18 mouse cellular contexts compared by ENCODE assay signal in the genomic region with DNA sequence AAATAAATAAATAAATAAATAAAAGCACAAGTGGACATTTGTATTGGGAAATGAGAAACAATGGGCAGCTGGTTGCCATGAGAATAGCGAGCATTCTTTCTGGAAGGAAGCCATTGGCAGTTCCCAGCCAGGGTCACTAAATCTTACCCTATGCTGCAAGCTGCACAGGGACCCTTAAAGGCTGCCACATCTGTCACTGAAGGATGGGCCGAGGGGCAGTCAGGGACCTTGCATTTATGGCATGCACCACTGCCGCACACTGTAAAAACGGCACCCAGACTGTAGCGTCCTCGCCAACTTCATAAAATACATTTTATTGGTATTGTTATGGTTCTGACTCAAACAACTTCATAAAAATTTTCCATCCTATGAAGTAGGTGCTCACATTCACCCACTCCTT. TPM values are rescaled to one million over a fixed set of nuclear protein-coding genes. Genes with fewer than 3 reads are reported as not detected.
DNase-seq lines count a peak whose midpoint lies in the region; ATAC-seq lines count a peak whose summit lies in the region.
"Had no signal": no experiment of that assay in that cellular context is flagged by ENCODE, and none has a peak within 500 bp of the region (broad histone marks: within the 10 kb centered on the region; RNA-seq: fewer than 3 reads in every experiment).

No protein-coding gene starts in this region.

- DNase-seq in neural tube, embryonic 10.5 days (ENCODE audit: extremely low spot score, low spot score), result no peak
- DNase-seq: adrenal gland, adult 2 months; adrenal gland, adult 8-10 months; adrenal gland, postnatal 10 days; adrenal gland, postnatal 14 days; adrenal gland, postnatal 25 days; adrenal gland, postnatal 36 days; B cell, adult 2 months; cerebellum, adult 11 months; cerebellum, adult 11-12 months had no signal

- ATAC-seq in neural tube, embryonic 13.5 days (ENCODE audit: low read depth), result peak; percentile 61; the same call in 1 of the 2 replicates
- ATAC-seq in neural tube, embryonic 14.5 days (ENCODE audit: low read depth), result peak; percentile 68; the same call in 1 of the 2 replicates
- ATAC-seq in neural tube, embryonic 15.5 days (ENCODE audit: low FRiP score), result no peak
- ATAC-seq: activated CD4-positive, CD25-positive, alpha-beta regulatory T cell, adult 4 months; CD4-positive, CD25-positive, alpha-beta regulatory T cell, adult 4 months; Patski had no signal

- H3K4me2 ChIP-seq in neural tube, embryonic 13.5 days, result no peak overlapping the region
- no peak overlapping the region for H3K4me2 ChIP-seq in neural tube, embryonic 14.5 days (ENCODE audit: low read depth, low read length)
- no peak overlapping the region for H3K4me2 ChIP-seq in neural tube, embryonic 15.5 days

- no peaks in the 10 kb centered on the region; the same call in 1 of the 2 replicates for H3K9me3 ChIP-seq in neural tube, embryonic 13.5 days
- H3K9me3 ChIP-seq in neural tube, embryonic 14.5 days (ENCODE audit: control insufficient read depth, low read length), result no peaks in the 10 kb centered on the region; the same call in 1 of the 2 replicates
- H3K9me3 ChIP-seq in neural tube, embryonic 15.5 days (replicated peaks), result no peaks in the 10 kb centered on the region

- H3K36me3 ChIP-seq in neural tube, embryonic 13.5 days, result no peaks in the 10 kb centered on the region
- H3K36me3 ChIP-seq in neural tube, embryonic 14.5 days (ENCODE audit: control insufficient read depth, insufficient read depth, low read length), result no peaks in the 10 kb centered on the region
- no peaks in the 10 kb centered on the region for H3K36me3 ChIP-seq in neural tube, embryonic 15.5 days
- H3K36me3 ChIP-seq: G1E had no signal

- WGBS in neural tube, embryonic 13.5 days, result 59% methylated on average over 6 of the region's 6 CpGs
- 51% methylated on average over 6 of the region's 6 CpGs for WGBS in neural tube, embryonic 14.5 days
- 40% methylated on average over 6 of the region's 6 CpGs for WGBS in neural tube, embryonic 15.5 days

- no peaks in the 10 kb centered on the region for H3K27me3 ChIP-seq in neural tube, embryonic 13.5 days
- no peaks in the 10 kb centered on the region for H3K27me3 ChIP-seq in neural tube, embryonic 14.5 days (ENCODE audit: control insufficient read depth, insufficient read depth, low read length)
- no peaks in the 10 kb centered on the region for H3K27me3 ChIP-seq in neural tube, embryonic 15.5 days (replicated peaks)
- H3K27me3 ChIP-seq: CH12.LX, Patski had no signal

- no peak overlapping the region for H3K4me3 ChIP-seq in neural tube, embryonic 13.5 days
- H3K4me3 ChIP-seq in neural tube, embryonic 14.5 days (ENCODE audit: low read depth, low read length), result no peak overlapping the region
- H3K4me3 ChIP-seq in neural tube, embryonic 15.5 days (replicated peaks), result no peak overlapping the region

- H3K4me1 ChIP-seq in neural tube, embryonic 13.5 days (replicated peaks), result peaks cover 22% of the 10 kb centered on the region
- peaks cover 4% of the 10 kb centered on the region for H3K4me1 ChIP-seq in neural tube, embryonic 14.5 days (ENCODE audit: control insufficient read depth, insufficient read depth, low read length)
- H3K4me1 ChIP-seq in neural tube, embryonic 15.5 days, result peaks cover 17% of the 10 kb centered on the region

- H3K27ac ChIP-seq in neural tube, embryonic 13.5 days (replicated peaks), result no peak overlapping the region
- no peak overlapping the region for H3K27ac ChIP-seq in neural tube, embryonic 14.5 days (ENCODE audit: low read depth, low read length)
- no peak overlapping the region for H3K27ac ChIP-seq in neural tube, embryonic 15.5 days (replicated peaks)

- no peak overlapping the region for H3K9ac ChIP-seq in neural tube, embryonic 13.5 days
- no peak overlapping the region for H3K9ac ChIP-seq in neural tube, embryonic 14.5 days (replicated peaks; ENCODE audit: low read depth, low read length)
- H3K9ac ChIP-seq in neural tube, embryonic 15.5 days (replicated peaks), result no peak overlapping the region

RNA-seq across cellular contexts. Expression of a gene that starts 39.1 kb away (rescaled TPM):
- 30.4 and 33.6 TPM in 2 replicates for polyA plus RNA-seq in neural tube, embryonic 13.5 days (2015; fragmentation: Nextera tagmentation; extraction: Ambion mirVana)
- polyA plus RNA-seq in neural tube, embryonic 14.5 days (2014; fragmentation: Nextera tagmentation; extraction: Ambion mirVana), result 42.0 and 48.7 TPM in 2 replicates
- polyA plus RNA-seq in neural tube, embryonic 15.5 days (2015; fragmentation: Nextera tagmentation; extraction: Ambion mirVana), result 33.0 and 38.8 TPM in 2 replicates
- polyA plus RNA-seq: activated CD4-positive, CD25-positive, alpha-beta regulatory T cell, adult 4 months; CD4-positive, CD25-positive, alpha-beta regulatory T cell, adult 4 months; G1E had no signal
